Comparison of ENCODE assay signal across 9 mouse cellular contexts in the genomic region with DNA sequence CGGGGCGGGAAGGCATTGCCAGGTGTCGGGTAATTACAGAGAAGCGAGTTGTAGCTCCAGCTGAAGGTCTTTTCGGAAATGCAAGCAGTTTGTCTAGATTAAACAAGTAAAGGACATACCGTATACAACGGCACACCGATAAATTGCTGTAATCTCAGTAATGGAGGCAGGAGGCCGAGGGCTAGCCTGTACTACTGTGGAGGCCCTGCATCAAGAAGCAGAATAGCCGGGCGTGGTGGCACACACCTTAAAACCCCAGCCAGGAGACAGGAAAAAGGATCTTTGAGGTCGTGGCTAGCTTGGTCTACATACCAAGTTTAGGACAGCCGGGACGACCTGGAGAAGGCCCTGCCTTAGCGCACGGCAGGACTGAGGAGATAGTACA. TPM values are rescaled to one million over a fixed set of nuclear protein-coding genes. Genes with fewer than 3 reads are reported as not detected.
DNase-seq lines count a peak whose midpoint lies in the region; ATAC-seq and TF ChIP-seq lines count a peak whose summit lies in the region.
"Had no signal": no experiment of that assay in that cellular context is flagged by ENCODE, and none has a peak within 500 bp of the region (broad histone marks: within the 10 kb centered on the region; RNA-seq: fewer than 3 reads in every experiment).

No protein-coding gene starts in this region.

- TF ChIP-seq CTCF in lung, adult 2 months (IDR thresholded peaks at IDR 0.05; ENCODE audit: insufficient read depth, low read length), result no peak

- peaks cover 32% of the 10 kb centered on the region for H3K36me3 ChIP-seq in embryonic facial prominence, embryonic 14.5 days (ENCODE audit: control insufficient read depth, insufficient read depth, low read length)
- peaks cover 7% of the 10 kb centered on the region for H3K36me3 ChIP-seq in intestine, embryonic 16.5 days (ENCODE audit: control insufficient read depth, insufficient read depth, low read length)
- peaks cover 9% of the 10 kb centered on the region; the same call in 1 of the 2 replicates for H3K36me3 ChIP-seq in neural tube, embryonic 14.5 days (ENCODE audit: control insufficient read depth, insufficient read depth, low read length)

- H3K4me2 ChIP-seq in embryonic facial prominence, embryonic 14.5 days (ENCODE audit: low read depth, low read length), result peak overlapping the region; percentile 83
- peak overlapping the region; percentile 83 for H3K4me2 ChIP-seq in intestine, embryonic 16.5 days (ENCODE audit: low read depth, low read length)
- peak overlapping the region; percentile 89 for H3K4me2 ChIP-seq in neural tube, embryonic 14.5 days (ENCODE audit: low read depth, low read length)

- peaks cover 4% of the 10 kb centered on the region for H3K4me1 ChIP-seq in lung, adult 2 months (ENCODE audit: control insufficient read depth, insufficient read depth, low read length)
- H3K4me1 ChIP-seq in embryonic facial prominence, embryonic 14.5 days (ENCODE audit: control insufficient read depth, insufficient read depth, low read length), result peaks cover 6% of the 10 kb centered on the region
- H3K4me1 ChIP-seq in intestine, embryonic 16.5 days (ENCODE audit: control insufficient read depth, insufficient read depth, low read length), result peaks cover 20% of the 10 kb centered on the region
- H3K4me1 ChIP-seq in neural tube, embryonic 14.5 days (ENCODE audit: control insufficient read depth, insufficient read depth, low read length), result peaks cover 19% of the 10 kb centered on the region

- WGBS in lung, adult 2 months, result 10% methylated on average over 16 of the region's 16 CpGs
- WGBS in embryonic facial prominence, embryonic 14.5 days, result 11% methylated on average over 16 of the region's 16 CpGs
- 7% methylated on average over 16 of the region's 16 CpGs for WGBS in intestine, embryonic 16.5 days
- whole genome bisulfite sequencing in neural tube, embryonic 14.5 days, result 18% methylated on average over 16 of the region's 16 CpGs

- peak overlapping the region; percentile 79 for H3K9ac ChIP-seq in embryonic facial prominence, embryonic 14.5 days (ENCODE audit: low read depth, low read length)
- H3K9ac ChIP-seq in intestine, embryonic 16.5 days (ENCODE audit: low read depth, low read length), result peak overlapping the region; percentile 87
- H3K9ac ChIP-seq in neural tube, embryonic 14.5 days (replicated peaks; ENCODE audit: low read depth, low read length), result peak overlapping the region; percentile 61

- no peak for DNase-seq in lung, adult 2 months
- no peak for DNase-seq in lung, postnatal 4 days
- no peak for DNase-seq in embryonic facial prominence, embryonic 14.5 days (ENCODE audit: low spot score)
- DNase-seq in adrenal gland, adult 18-20 months (ENCODE audit: low spot score in 2 of 2), result no peak
- no peak for DNase-seq in left cerebral cortex, postnatal 36 days (ENCODE audit: low spot score in 2 of 2)
- DNase-seq in adrenal gland, postnatal 25 days, result no peak

- 0 out of 2 replicates have a peak, but pooled peaks have one; percentile 2 for ATAC-seq in embryonic facial prominence, embryonic 14.5 days (ENCODE audit: low read depth)
- peak; percentile 28 for ATAC-seq in intestine, embryonic 16.5 days
- ATAC-seq in neural tube, embryonic 14.5 days (ENCODE audit: low read depth), result peak; percentile 35

- H3K4me3 ChIP-seq in lung, adult 2 months (replicated peaks; ENCODE audit: extremely low read depth, low read depth, low read length), result peak overlapping the region; percentile 88
- H3K4me3 ChIP-seq in embryonic facial prominence, embryonic 14.5 days (ENCODE audit: low read depth, low read length), result peak overlapping the region; percentile 68
- peak overlapping the region; percentile 78 for H3K4me3 ChIP-seq in intestine, embryonic 16.5 days (ENCODE audit: low read length)
- peak overlapping the region; percentile 68 for H3K4me3 ChIP-seq in neural tube, embryonic 14.5 days (ENCODE audit: low read depth, low read length)

- intact Hi-C loops in left cerebral cortex, postnatal 36 days (cut with DNase I), result loop anchor here (5.0 kb wide), 1 partner anchor 154 kb away; no protein-coding TSS in a partner anchor

- no peaks in the 10 kb centered on the region for H3K27me3 ChIP-seq in embryonic facial prominence, embryonic 14.5 days (replicated peaks; ENCODE audit: control insufficient read depth, insufficient read depth, low read length)
- no peaks in the 10 kb centered on the region for H3K27me3 ChIP-seq in intestine, embryonic 16.5 days (replicated peaks; ENCODE audit: control insufficient read depth, insufficient read depth, low read length)
- H3K27me3 ChIP-seq in neural tube, embryonic 14.5 days (ENCODE audit: control insufficient read depth, insufficient read depth, low read length), result no peaks in the 10 kb centered on the region

- peak overlapping the region; percentile 87 for H3K27ac ChIP-seq in embryonic facial prominence, embryonic 14.5 days (replicated peaks; ENCODE audit: low read depth, low read length)
- H3K27ac ChIP-seq in intestine, embryonic 16.5 days (ENCODE audit: low read length), result peak overlapping the region; percentile 96
- peak overlapping the region; percentile 89 for H3K27ac ChIP-seq in neural tube, embryonic 14.5 days (ENCODE audit: low read depth, low read length)

- 0 out of 2 replicates have a peak, but pooled peaks cover 3% of the 10 kb centered on the region for H3K9me3 ChIP-seq in embryonic facial prominence, embryonic 14.5 days (ENCODE audit: control insufficient read depth, low read length)
- no peaks in the 10 kb centered on the region for H3K9me3 ChIP-seq in intestine, embryonic 16.5 days (ENCODE audit: control insufficient read depth, low read length)
- no peaks in the 10 kb centered on the region for H3K9me3 ChIP-seq in neural tube, embryonic 14.5 days (ENCODE audit: control insufficient read depth, low read length)

- no peak for TF ChIP-seq POLR2A in lung, adult 2 months (IDR thresholded peaks at IDR 0.05; ENCODE audit: borderline replicate concordance, extremely low read depth, low read depth, low read length)

RNA-seq across cellular contexts. Expression of a gene that starts 0.5 kb away (rescaled TPM):
- polyA plus RNA-seq in lung, adult 2 months (2012; rRNA removed), result 51.6 and 53.3 TPM in 2 replicates
- polyA plus RNA-seq in embryonic facial prominence, embryonic 14.5 days (2014; fragmentation: Nextera tagmentation; extraction: Ambion mirVana), result 33.7 and 35.7 TPM in 2 replicates
- 64.0 and 64.2 TPM in 2 replicates for polyA plus RNA-seq in intestine, embryonic 16.5 days (2015; fragmentation: Nextera tagmentation; extraction: Ambion mirVana)
- 30.6 and 33.4 TPM in 2 replicates for polyA plus RNA-seq in neural tube, embryonic 14.5 days (2014; fragmentation: Nextera tagmentation; extraction: Ambion mirVana)
- 10 to 100 TPM; 67.7 to 77.0 TPM for total RNA-seq in adrenal gland, adult 18-20 months (2021)
- total RNA-seq in left cerebral cortex, postnatal 36 days (2021), result 10 to 100 TPM; 48.3 to 58.7 TPM
- total RNA-seq in adrenal gland, postnatal 25 days (2021), result 54.1 and 60.7 TPM in 2 replicates

RNA-seq across cellular contexts. Expression of a gene that starts 12.1 kb away (rescaled TPM):
- polyA plus RNA-seq in lung, adult 2 months (2012; rRNA removed), result not detected in 2 replicates
- not detected in 2 replicates for polyA plus RNA-seq in embryonic facial prominence, embryonic 14.5 days (2014; fragmentation: Nextera tagmentation; extraction: Ambion mirVana)
- polyA plus RNA-seq in intestine, embryonic 16.5 days (2015; fragmentation: Nextera tagmentation; extraction: Ambion mirVana), result not detected in 2 replicates
- polyA plus RNA-seq in neural tube, embryonic 14.5 days (2014; fragmentation: Nextera tagmentation; extraction: Ambion mirVana), result not detected in 2 replicates
- not detected for total RNA-seq in adrenal gland, adult 18-20 months (2021)
- total RNA-seq in left cerebral cortex, postnatal 36 days (2021), result not detected
- not detected in 2 replicates for total RNA-seq in adrenal gland, postnatal 25 days (2021)
- total RNA-seq: layer of hippocampus, postnatal 14 days had no signal

RNA-seq across cellular contexts. Expression of a gene that starts 20.5 kb away (rescaled TPM):
- polyA plus RNA-seq in lung, adult 2 months (2012; rRNA removed), result 2.8 and 4.4 TPM in 2 replicates
- polyA plus RNA-seq in embryonic facial prominence, embryonic 14.5 days (2014; fragmentation: Nextera tagmentation; extraction: Ambion mirVana), result 7.0 and 8.5 TPM in 2 replicates
- polyA plus RNA-seq in intestine, embryonic 16.5 days (2015; fragmentation: Nextera tagmentation; extraction: Ambion mirVana), result 5.5 and 7.1 TPM in 2 replicates
- 77.6 and 96.8 TPM in 2 replicates for polyA plus RNA-seq in neural tube, embryonic 14.5 days (2014; fragmentation: Nextera tagmentation; extraction: Ambion mirVana)
- 1 to 10 TPM; 1.6 to 1.9 TPM for total RNA-seq in adrenal gland, adult 18-20 months (2021)
- total RNA-seq in left cerebral cortex, postnatal 36 days (2021), result 10 to 100 TPM; 41.3 to 51.0 TPM
- total RNA-seq in adrenal gland, postnatal 25 days (2021), result 2.2 and 2.5 TPM in 2 replicates

RNA-seq across cellular contexts. Expression of a gene that starts 31.9 kb away (rescaled TPM):
- polyA plus RNA-seq in lung, adult 2 months (2012; rRNA removed), result 8.3 and 8.7 TPM in 2 replicates
- polyA plus RNA-seq in embryonic facial prominence, embryonic 14.5 days (2014; fragmentation: Nextera tagmentation; extraction: Ambion mirVana), result 12.2 and 15.1 TPM in 2 replicates
- polyA plus RNA-seq in intestine, embryonic 16.5 days (2015; fragmentation: Nextera tagmentation; extraction: Ambion mirVana), result 4.6 and 5.2 TPM in 2 replicates
- 26.3 and 26.6 TPM in 2 replicates for polyA plus RNA-seq in neural tube, embryonic 14.5 days (2014; fragmentation: Nextera tagmentation; extraction: Ambion mirVana)
- 10 to 100 TPM; 18.8 to 20.3 TPM for total RNA-seq in adrenal gland, adult 18-20 months (2021)
- total RNA-seq in left cerebral cortex, postnatal 36 days (2021), result 10 to 100 TPM; 13.6 to 26.8 TPM
- total RNA-seq in adrenal gland, postnatal 25 days (2021), result 10.5 and 13.4 TPM in 2 replicates
